Mouse (Mus musculus) heart, postnatal 14 days (tissue): Measurements from ENCODE around the gene Evi5. TPM values are rescaled to one million over a fixed set of nuclear protein-coding genes. Genes with fewer than 3 reads are reported as not detected.

Experiments used
- DNase-seq, 2 experiments: peaks; one replicate each; pipeline ENCODE4 v3.0.0; 2021 to 2022
- intact Hi-C: fragments of 180-260 bp; cut with DNase I; formaldehyde crosslinking; loops from one replicate; pipeline ENCODE4 v1.15.1; 2025
- total RNA-seq, 2 experiments: library from RNA; stranded (reverse); gene quantifications; 2 replicates each; pipeline ENCODE4 v1.2.3; 2021

The Evi5 gene
- total RNA-seq, 2 experiments from 2014 or later, result 28.1 to 29.3 TPM

- intact Hi-C loops, result no loop called here
- DNase-seq, result no peak
These were observed 44.8 kb downstream of the Evi5 start, which contains the start of gene Ube2d2b for GRCm38 (mm10) chr5:107829998-107830560. Ube2d2b (plus strand) TSS chr5:107830099.

GRCm38 (mm10) chr5:107822521-107822920, 52.4 kb downstream of the Evi5 start:
- intact Hi-C loops, result no loop called here
- no peak for DNase-seq

GRCm38 (mm10) chr5:107814651-107815050, 60.3 kb downstream of the Evi5 start:
- intact Hi-C loops, result no loop called here

GRCm38 (mm10) chr5:107807496-107807895, 67.4 kb downstream of the Evi5 start:
- intact Hi-C loops, result no loop called here
- peak; percentile 46 to 61 for DNase-seq

More at GRCm38 (mm10) chr5:107814651-107815050, 60.3 kb downstream of the Evi5 start:
- no peak for DNase-seq

GRCm38 (mm10) chr5:107802621-107803020, 72.3 kb downstream of the Evi5 start:
- intact Hi-C loops, result no loop called here
- no peak for DNase-seq

- intact Hi-C loops, result no loop called here
- no peak for DNase-seq
These were observed 73.7 kb downstream of the Evi5 start for GRCm38 (mm10) chr5:107801234-107801633.

- intact Hi-C loops, result no loop called here
- DNase-seq, result no peak
These were observed 76.6 kb downstream of the Evi5 start for GRCm38 (mm10) chr5:107798290-107798689.

- intact Hi-C loops, result loop anchor here (5.0 kb wide), 2 partner anchors 73 to 182 kb away; no protein-coding TSS in a partner anchor
These were observed 81.0 kb downstream of the Evi5 start for GRCm38 (mm10) chr5:107793927-107794326.

GRCm38 (mm10) chr5:107793258-107793657, 81.6 kb downstream of the Evi5 start:
- intact Hi-C loops, result loop anchor here (5.0 kb wide), 2 partner anchors 74 to 181 kb away; no protein-coding TSS in a partner anchor
- DNase-seq, result peak in 1 of 2 experiments; percentile 6

More at GRCm38 (mm10) chr5:107793927-107794326, 81.0 kb downstream of the Evi5 start:
- DNase-seq, result no peak

- DNase-seq, result no peak
- intact Hi-C loops, result loop anchor here (5.0 kb wide), 2 partner anchors 75 to 180 kb away; no protein-coding TSS in a partner anchor
These were observed 82.4 kb downstream of the Evi5 start for GRCm38 (mm10) chr5:107792516-107792915.

- intact Hi-C loops, result loop anchor here (5.0 kb wide), 2 partner anchors 75 to 180 kb away; no protein-coding TSS in a partner anchor
- DNase-seq, result no peak
These were observed 82.9 kb downstream of the Evi5 start for GRCm38 (mm10) chr5:107791966-107792365.

GRCm38 (mm10) chr5:107789492-107789891, 85.4 kb downstream of the Evi5 start:
- peak; percentile 11 to 25 for DNase-seq
- intact Hi-C loops, result no loop called here

- DNase-seq, result no peak
- intact Hi-C loops, result loop anchor here (2.0 kb wide), 1 partner anchor 103 kb away; no protein-coding TSS in a partner anchor
These were observed 87.0 kb downstream of the Evi5 start for GRCm38 (mm10) chr5:107787682-107788443.

GRCm38 (mm10) chr5:107782360-107782759, 92.5 kb downstream of the Evi5 start:
- intact Hi-C loops, result no loop called here
- DNase-seq, result no peak

- intact Hi-C loops, result no loop called here
- DNase-seq, result no peak
These were observed 96.1 kb downstream of the Evi5 start for GRCm38 (mm10) chr5:107778763-107779162.

- intact Hi-C loops, result no loop called here
- no peak for DNase-seq
These were observed 97.4 kb downstream of the Evi5 start for GRCm38 (mm10) chr5:107777545-107777830.

- intact Hi-C loops, result no loop called here
These were observed 97.9 kb downstream of the Evi5 start for GRCm38 (mm10) chr5:107776777-107777544.

GRCm38 (mm10) chr5:107775875-107776274, 99.0 kb downstream of the Evi5 start:
- DNase-seq, result no peak
- intact Hi-C loops, result no loop called here

More at GRCm38 (mm10) chr5:107776777-107777544, 97.9 kb downstream of the Evi5 start:
- no peak for DNase-seq

GRCm38 (mm10) chr5:107772049-107772448, 102.9 kb downstream of the Evi5 start:
- intact Hi-C loops, result no loop called here
- DNase-seq, result no peak

GRCm38 (mm10) chr5:107768224-107768623, 106.7 kb downstream of the Evi5 start:
- intact Hi-C loops, result no loop called here
- no peak for DNase-seq

GRCm38 (mm10) chr5:107765946-107766345, 109.0 kb downstream of the Evi5 start:
- intact Hi-C loops, result no loop called here
- DNase-seq, result no peak
